Mouse (Mus musculus): ENCODE data around the gene Zmiz1. TPM values are rescaled to one million over a fixed set of nuclear protein-coding genes. Genes with fewer than 3 reads are reported as not detected.

Zmiz1 gene
- total and polyA plus RNA-seq, 3 experiments: 0.09 to 0.16 TPM; not detected in 1

- Histone ChIP-seq H3K4me1 (ENCODE audit: insufficient read depth, low read depth, low read length) (no peaks in the 10 kb centered on the region), H3K36me3 (replicated peaks) (no peaks in the 10 kb centered on the region)
- no peak for DNase-seq (ENCODE audit: low spot score)
Observed at GRCm38 (mm10) chr14:25497596-25497995, 38.6 kb downstream of the Zmiz1 start.

GRCm38 (mm10) chr14:25498367-25498766, 39.4 kb downstream of the Zmiz1 start:
- no peak for ATAC-seq (ENCODE audit: extremely low read depth, insufficient number of reproducible peaks, low FRiP score, poor library complexity, severe bottlenecking)
- TF ChIP-seq TAL1 (conservative IDR thresholded peaks at IDR 0.05; ENCODE audit: low read depth, low read length) (no peak), POLR2AphosphoS5 (IDR thresholded peaks at IDR 0.05; ENCODE audit: insufficient replicate concordance, low read depth, low read length) (no peak), GATA1 (IDR thresholded peaks at IDR 0.05; ENCODE audit: borderline replicate concordance, low read length) (no peak), GATA2 (IDR thresholded peaks at IDR 0.05; ENCODE audit: borderline replicate concordance, low read depth, low read length) (no peak), CTCF (IDR thresholded peaks at IDR 0.05; ENCODE audit: low read depth, low read length) (no peak)
- H3K9me3 ChIP-seq (replicated peaks): peaks cover 94% of the 10 kb centered on the region
- H3K27me3 ChIP-seq (ENCODE audit: insufficient read depth, low read length): no peaks in the 10 kb centered on the region; the same call in 1 of the 2 replicates
- no peak overlapping the region for H3K4me3 ChIP-seq (ENCODE audit: low read depth, low read length)
- DNase-seq (ENCODE audit: low spot score): no peak
- H3K36me3 ChIP-seq (replicated peaks): no peaks in the 10 kb centered on the region
- no peaks in the 10 kb centered on the region for H3K4me1 ChIP-seq (ENCODE audit: insufficient read depth, low read depth, low read length)

More at GRCm38 (mm10) chr14:25497596-25497995, 38.6 kb downstream of the Zmiz1 start:
- no peak for ATAC-seq (ENCODE audit: extremely low read depth, insufficient number of reproducible peaks, low FRiP score, poor library complexity, severe bottlenecking)
- H3K27me3 ChIP-seq (ENCODE audit: insufficient read depth, low read length): no peaks in the 10 kb centered on the region; the same call in 1 of the 2 replicates
- no peak overlapping the region; the same call in 1 of the 2 replicates for H3K4me3 ChIP-seq (ENCODE audit: low read depth, low read length)
- peaks cover 94% of the 10 kb centered on the region for H3K9me3 ChIP-seq (replicated peaks)
- TF ChIP-seq GATA2 (IDR thresholded peaks at IDR 0.05; ENCODE audit: borderline replicate concordance, low read depth, low read length): no peak
- TF ChIP-seq GATA1 (IDR thresholded peaks at IDR 0.05; ENCODE audit: borderline replicate concordance, low read length): no peak
- no peak for TF ChIP-seq CTCF (IDR thresholded peaks at IDR 0.05; ENCODE audit: low read depth, low read length)
- TF ChIP-seq POLR2AphosphoS5 (IDR thresholded peaks at IDR 0.05; ENCODE audit: insufficient replicate concordance, low read depth, low read length): no peak
- TF ChIP-seq TAL1 (conservative IDR thresholded peaks at IDR 0.05; ENCODE audit: low read depth, low read length): no peak

GRCm38 (mm10) chr14:25499526-25499925, 40.5 kb downstream of the Zmiz1 start:
- ATAC-seq (ENCODE audit: extremely low read depth, insufficient number of reproducible peaks, low FRiP score, poor library complexity, severe bottlenecking): no peak
- Histone ChIP-seq H3K4me1 (ENCODE audit: insufficient read depth, low read depth, low read length) (no peaks in the 10 kb centered on the region), H3K36me3 (replicated peaks) (no peaks in the 10 kb centered on the region), H3K9me3 (replicated peaks) (peaks cover 94% of the 10 kb centered on the region), H3K4me3 (ENCODE audit: low read depth, low read length) (no peak overlapping the region), H3K27me3 (ENCODE audit: insufficient read depth, low read length) (no peaks in the 10 kb centered on the region; the same call in 1 of the 2 replicates)
- no peak for DNase-seq (ENCODE audit: low spot score)
- no peak for TF ChIP-seq GATA1 (IDR thresholded peaks at IDR 0.05; ENCODE audit: borderline replicate concordance, low read length)
- TF ChIP-seq POLR2AphosphoS5 (IDR thresholded peaks at IDR 0.05; ENCODE audit: insufficient replicate concordance, low read depth, low read length): no peak

- TF ChIP-seq POLR2AphosphoS5 (IDR thresholded peaks at IDR 0.05; ENCODE audit: insufficient replicate concordance, low read depth, low read length) (no peak), GATA1 (IDR thresholded peaks at IDR 0.05; ENCODE audit: borderline replicate concordance, low read length) (no peak), GATA2 (IDR thresholded peaks at IDR 0.05; ENCODE audit: borderline replicate concordance, low read depth, low read length) (no peak), TAL1 (conservative IDR thresholded peaks at IDR 0.05; ENCODE audit: low read depth, low read length) (no peak), CTCF (IDR thresholded peaks at IDR 0.05; ENCODE audit: low read depth, low read length) (no peak)
- ATAC-seq (ENCODE audit: extremely low read depth, insufficient number of reproducible peaks, low FRiP score, poor library complexity, severe bottlenecking) (no peak), DNase-seq (ENCODE audit: low spot score) (no peak)
- Histone ChIP-seq H3K4me1 (ENCODE audit: insufficient read depth, low read depth, low read length) (no peaks in the 10 kb centered on the region), H3K27me3 (ENCODE audit: insufficient read depth, low read length) (no peaks in the 10 kb centered on the region; the same call in 1 of the 2 replicates), H3K36me3 (replicated peaks) (no peaks in the 10 kb centered on the region), H3K9me3 (replicated peaks) (peaks cover 94% of the 10 kb centered on the region), H3K4me3 (ENCODE audit: low read depth, low read length) (no peak overlapping the region)
Observed at GRCm38 (mm10) chr14:25500511-25501120, 41.6 kb downstream of the Zmiz1 start.

- Histone ChIP-seq H3K4me1 (ENCODE audit: insufficient read depth, low read depth, low read length) (no peaks in the 10 kb centered on the region), H3K36me3 (replicated peaks) (no peaks in the 10 kb centered on the region), H3K9me3 (replicated peaks) (peaks cover 94% of the 10 kb centered on the region), H3K4me3 (ENCODE audit: low read depth, low read length) (no peak overlapping the region), H3K27me3 (ENCODE audit: insufficient read depth, low read length) (no peaks in the 10 kb centered on the region; the same call in 1 of the 2 replicates)
- no peak for ATAC-seq (ENCODE audit: extremely low read depth, insufficient number of reproducible peaks, low FRiP score, poor library complexity, severe bottlenecking)
- no peak for DNase-seq (ENCODE audit: low spot score)
- TF ChIP-seq GATA1 (IDR thresholded peaks at IDR 0.05; ENCODE audit: borderline replicate concordance, low read length) (no peak), POLR2AphosphoS5 (IDR thresholded peaks at IDR 0.05; ENCODE audit: insufficient replicate concordance, low read depth, low read length) (no peak), GATA2 (IDR thresholded peaks at IDR 0.05; ENCODE audit: borderline replicate concordance, low read depth, low read length) (no peak), TAL1 (conservative IDR thresholded peaks at IDR 0.05; ENCODE audit: low read depth, low read length) (no peak), CTCF (IDR thresholded peaks at IDR 0.05; ENCODE audit: low read depth, low read length) (no peak)
Observed at GRCm38 (mm10) chr14:25501481-25501880, 42.5 kb downstream of the Zmiz1 start.

GRCm38 (mm10) chr14:25502355-25502754, 43.4 kb downstream of the Zmiz1 start:
- Histone ChIP-seq H3K36me3 (replicated peaks) (no peaks in the 10 kb centered on the region), H3K4me3 (ENCODE audit: low read depth, low read length) (no peak overlapping the region), H3K9me3 (replicated peaks) (peaks cover 94% of the 10 kb centered on the region), H3K27me3 (ENCODE audit: insufficient read depth, low read length) (no peaks in the 10 kb centered on the region; the same call in 1 of the 2 replicates), H3K4me1 (ENCODE audit: insufficient read depth, low read depth, low read length) (no peaks in the 10 kb centered on the region)
- no peak for ATAC-seq (ENCODE audit: extremely low read depth, insufficient number of reproducible peaks, low FRiP score, poor library complexity, severe bottlenecking)
- TF ChIP-seq CTCF (IDR thresholded peaks at IDR 0.05; ENCODE audit: low read depth, low read length): no peak
- no peak for TF ChIP-seq POLR2AphosphoS5 (IDR thresholded peaks at IDR 0.05; ENCODE audit: insufficient replicate concordance, low read depth, low read length)
- TF ChIP-seq GATA1 (IDR thresholded peaks at IDR 0.05; ENCODE audit: borderline replicate concordance, low read length): no peak
- no peak for TF ChIP-seq TAL1 (conservative IDR thresholded peaks at IDR 0.05; ENCODE audit: low read depth, low read length)
- TF ChIP-seq GATA2 (IDR thresholded peaks at IDR 0.05; ENCODE audit: borderline replicate concordance, low read depth, low read length): no peak
- DNase-seq (ENCODE audit: low spot score): no peak

Data from G1E (cell line).